Mouse (Mus musculus): ENCODE data around the gene Hoxb13. TPM values are rescaled to one million over a fixed set of nuclear protein-coding genes. Genes with fewer than 3 reads are reported as not detected.

The Hoxb13 gene
- polyA plus RNA-seq, 1 experiment from 2014 or later = 0.09 TPM

GRCm38 (mm10) chr11:96175511-96175910, 18.6 kb upstream of the Hoxb13 start:
- Histone ChIP-seq H3K27ac (no peak overlapping the region), H3K27me3 (peaks cover 99% of the 10 kb centered on the region), H3K9me3 (replicated peaks) (no peaks in the 10 kb centered on the region), H3K4me2 (no peak overlapping the region), H3K4me3 (replicated peaks) (no peak overlapping the region), H3K9ac (no peak overlapping the region), H3K4me1 (peaks cover 9% of the 10 kb centered on the region), H3K36me3 (no peaks in the 10 kb centered on the region)
- WGBS = 1% methylated on average over 17 of the region's 17 CpGs
- ATAC-seq (replicated peaks; ENCODE audit: low FRiP score) = no peak

DNA sequence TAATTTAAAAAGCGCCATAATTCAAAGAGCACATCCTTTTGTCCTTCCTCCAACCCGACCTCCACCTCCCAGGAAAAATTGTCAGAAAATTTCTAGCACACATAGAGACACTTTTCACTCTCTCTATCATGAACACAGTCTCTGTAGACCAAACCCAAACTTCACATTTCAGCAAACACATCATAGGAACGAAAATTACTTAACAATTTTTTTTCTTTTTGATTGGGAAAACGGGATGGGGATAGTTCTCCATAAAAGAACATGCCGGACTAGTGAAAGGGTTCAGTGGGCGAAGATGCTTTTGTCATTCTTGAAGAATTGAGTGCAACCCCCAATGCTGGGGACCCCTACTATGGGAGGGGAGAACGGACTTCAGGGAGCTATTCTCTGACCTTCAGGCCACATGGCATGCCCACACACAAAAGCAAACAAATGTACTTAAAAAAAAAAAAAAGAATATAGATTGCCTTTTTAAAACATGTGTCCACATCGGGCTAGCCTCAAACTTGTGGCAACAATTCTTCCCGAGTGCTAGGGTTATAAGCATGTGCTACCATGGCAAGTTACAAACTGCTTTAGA, 18.1 kb upstream of the Hoxb13 start:
- Histone ChIP-seq H3K36me3 (no peaks in the 10 kb centered on the region), H3K27me3 (peaks cover 99% of the 10 kb centered on the region), H3K9me3 (replicated peaks) (no peaks in the 10 kb centered on the region), H3K27ac (no peak overlapping the region), H3K4me2 (no peak overlapping the region), H3K4me1 (peaks cover 9% of the 10 kb centered on the region), H3K9ac (no peak overlapping the region), H3K4me3 (replicated peaks) (no peak overlapping the region)
- ATAC-seq (replicated peaks; ENCODE audit: low FRiP score) = no peak
- WGBS = under 1% methylated on average over 9 of the region's 9 CpGs

DNA sequence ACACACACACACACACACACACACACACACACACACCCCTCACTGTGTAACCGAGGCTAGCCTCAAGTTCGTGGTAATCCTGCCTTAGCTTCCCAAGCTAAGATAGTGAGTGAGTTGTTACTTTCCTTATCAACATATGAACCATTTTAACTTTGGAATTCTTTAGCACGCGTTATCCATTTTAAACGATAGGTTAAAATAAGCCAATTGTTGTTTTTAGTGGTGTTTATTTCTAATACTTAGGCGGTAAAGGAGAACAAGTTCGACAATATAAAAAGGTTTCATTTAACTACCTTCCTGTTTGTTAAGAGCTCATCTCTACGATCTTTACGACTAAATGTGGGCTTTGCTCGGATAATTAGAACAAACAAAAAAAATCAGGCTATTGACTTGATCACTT, 17.3 kb upstream of the Hoxb13 start:
- Histone ChIP-seq H3K27me3 (peaks cover 99% of the 10 kb centered on the region), H3K27ac (no peak overlapping the region), H3K4me3 (replicated peaks) (no peak overlapping the region), H3K9ac (no peak overlapping the region), H3K9me3 (replicated peaks) (no peaks in the 10 kb centered on the region), H3K4me2 (no peak overlapping the region), H3K36me3 (no peaks in the 10 kb centered on the region), H3K4me1 (peaks cover 9% of the 10 kb centered on the region)
- WGBS = under 1% methylated on average over 10 of the region's 10 CpGs
- ATAC-seq (replicated peaks; ENCODE audit: low FRiP score) = no peak

DNA sequence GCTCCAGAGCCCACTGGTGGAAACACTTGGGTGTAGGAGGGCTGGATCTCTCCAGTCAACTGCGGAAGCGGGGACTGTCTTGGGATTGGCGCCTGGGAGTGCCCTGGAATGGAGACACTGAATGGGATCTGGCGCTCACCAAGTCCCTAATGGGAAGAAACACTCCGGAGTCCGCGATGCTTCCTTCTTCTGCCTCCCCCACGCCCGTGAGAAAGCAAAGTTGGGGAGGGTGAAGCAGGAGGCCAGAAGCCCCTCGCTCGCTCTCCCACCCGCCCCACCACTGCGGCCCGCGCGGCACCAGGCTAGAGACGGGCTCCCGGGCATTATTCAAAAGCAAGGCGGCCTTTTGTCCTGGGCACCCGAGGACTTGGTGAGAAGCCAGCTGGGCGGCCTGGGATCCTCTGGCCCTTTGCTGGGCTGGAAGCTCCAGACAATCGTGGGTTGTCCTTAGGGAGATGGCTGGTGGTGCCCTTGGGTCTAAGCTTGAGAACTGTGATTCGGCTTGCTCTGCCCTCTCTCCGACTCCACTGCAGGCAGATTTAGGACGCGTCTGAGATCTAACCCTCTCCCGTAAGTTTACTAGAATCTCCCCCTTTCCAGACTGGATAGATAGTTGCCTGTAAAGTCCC, 16.5 kb upstream of the Hoxb13 start:
- Histone ChIP-seq H3K4me3 (replicated peaks) (no peak overlapping the region), H3K4me1 (peaks cover 9% of the 10 kb centered on the region), H3K4me2 (no peak overlapping the region), H3K27me3 (peaks cover 99% of the 10 kb centered on the region), H3K9ac (no peak overlapping the region), H3K27ac (no peak overlapping the region), H3K9me3 (replicated peaks) (no peaks in the 10 kb centered on the region), H3K36me3 (no peaks in the 10 kb centered on the region)
- WGBS = 1% methylated on average over 27 of the region's 27 CpGs
- ATAC-seq (replicated peaks; ENCODE audit: low FRiP score) = no peak

DNA sequence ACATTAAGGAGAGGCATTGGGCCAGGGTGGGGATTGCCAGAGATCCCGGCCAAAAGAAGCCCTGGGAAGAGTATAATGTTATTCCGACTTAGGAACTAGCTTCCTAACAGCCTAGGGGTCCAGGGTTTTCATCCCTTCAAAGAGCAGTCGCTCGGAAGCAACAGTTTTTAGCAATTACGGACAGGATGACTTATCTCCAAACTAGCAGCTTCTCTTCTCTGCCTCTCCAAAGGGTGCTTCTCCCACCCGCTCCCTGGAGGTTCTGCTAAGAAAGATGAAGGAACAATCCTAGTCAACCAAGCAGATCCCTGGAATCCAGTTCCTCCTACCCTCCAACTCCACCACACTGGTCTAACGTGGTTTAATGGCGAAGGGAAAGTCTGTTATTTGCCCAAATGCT, 15.8 kb upstream of the Hoxb13 start:
- peaks cover 3% of the 10 kb centered on the region; the same call in 1 of the 2 replicates for H3K4me1 ChIP-seq
- H3K27me3 ChIP-seq = peaks cover 99% of the 10 kb centered on the region
- no peaks in the 10 kb centered on the region for H3K9me3 ChIP-seq (replicated peaks)
- H3K27ac ChIP-seq = no peak overlapping the region
- no peaks in the 10 kb centered on the region for H3K36me3 ChIP-seq
- H3K4me3 ChIP-seq (replicated peaks) = no peak overlapping the region
- WGBS = 2% methylated on average over 8 of the region's 8 CpGs
- H3K9ac ChIP-seq = no peak overlapping the region
- H3K4me2 ChIP-seq = no peak overlapping the region
- no peak for ATAC-seq (replicated peaks; ENCODE audit: low FRiP score)

DNA sequence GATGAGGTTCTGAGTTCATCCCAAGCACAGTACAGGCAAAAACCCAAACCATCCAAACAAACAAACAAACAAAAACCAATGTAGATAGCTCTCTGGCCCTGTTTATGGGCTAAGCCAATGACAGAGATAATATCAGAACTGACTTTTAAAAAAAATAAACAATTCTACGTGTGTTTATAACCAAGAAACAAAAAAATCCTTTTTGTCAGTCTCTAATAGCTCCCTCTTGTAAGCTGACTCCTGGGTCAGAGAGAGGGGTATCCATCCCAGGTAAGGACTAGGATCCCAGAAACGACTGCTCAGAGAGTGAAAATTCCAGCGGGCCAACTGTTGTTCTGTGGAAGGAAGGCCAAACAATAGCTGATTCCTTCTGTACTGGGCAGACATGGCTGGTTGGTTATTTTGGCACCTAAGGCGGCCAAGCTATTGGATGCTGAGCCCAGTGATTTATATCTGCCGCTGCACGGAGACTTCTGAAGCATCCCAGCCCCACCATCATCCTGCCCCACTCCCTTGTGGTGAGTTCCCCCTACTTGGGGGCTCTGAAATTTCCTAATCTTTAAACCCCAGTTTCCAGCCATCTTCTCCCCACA, 15.1 kb upstream of the Hoxb13 start:
- H3K4me3 ChIP-seq (replicated peaks) = no peak overlapping the region
- no peaks in the 10 kb centered on the region for H3K36me3 ChIP-seq
- H3K27me3 ChIP-seq = peaks cover 99% of the 10 kb centered on the region
- ATAC-seq (replicated peaks; ENCODE audit: low FRiP score) = no peak
- H3K4me2 ChIP-seq = no peak overlapping the region
- WGBS = 0% methylated on average over 6 of the region's 6 CpGs
- no peak overlapping the region for H3K9ac ChIP-seq
- 0 out of 2 replicates have a peak, but pooled peaks cover 3% of the 10 kb centered on the region for H3K4me1 ChIP-seq
- no peaks in the 10 kb centered on the region for H3K9me3 ChIP-seq (replicated peaks)
- H3K27ac ChIP-seq = no peak overlapping the region

DNA sequence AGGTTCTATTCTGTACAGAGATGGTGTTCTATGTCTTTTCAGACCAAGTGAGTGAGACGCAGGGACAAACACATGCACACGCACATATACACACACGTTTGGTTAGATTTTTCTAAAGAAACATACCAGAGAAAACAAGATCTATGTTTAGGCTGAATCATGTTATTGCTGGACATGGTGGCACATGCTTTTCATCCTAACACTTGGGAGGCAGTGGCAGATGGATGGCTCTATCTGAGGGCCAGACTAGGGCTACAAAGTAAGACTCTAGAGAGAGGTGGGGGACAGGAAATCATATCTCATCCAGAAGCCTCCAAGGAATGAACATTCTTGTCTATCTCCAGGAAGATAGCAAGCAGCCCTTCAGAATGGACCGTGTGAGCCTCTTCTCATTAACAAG, 13.1 kb upstream of the Hoxb13 start:
- no peak overlapping the region for H3K27ac ChIP-seq
- H3K4me3 ChIP-seq (replicated peaks) = no peak overlapping the region
- WGBS = 21% methylated on average over 4 of the region's 4 CpGs
- no peak for ATAC-seq (replicated peaks; ENCODE audit: low FRiP score)
- peaks cover 99% of the 10 kb centered on the region for H3K27me3 ChIP-seq
- H3K4me1 ChIP-seq = 0 out of 2 replicates have a peak, but pooled peaks cover 3% of the 10 kb centered on the region
- no peaks in the 10 kb centered on the region for H3K36me3 ChIP-seq
- H3K4me2 ChIP-seq = no peak overlapping the region
- no peaks in the 10 kb centered on the region for H3K9me3 ChIP-seq (replicated peaks)
- H3K9ac ChIP-seq = no peak overlapping the region

DNA sequence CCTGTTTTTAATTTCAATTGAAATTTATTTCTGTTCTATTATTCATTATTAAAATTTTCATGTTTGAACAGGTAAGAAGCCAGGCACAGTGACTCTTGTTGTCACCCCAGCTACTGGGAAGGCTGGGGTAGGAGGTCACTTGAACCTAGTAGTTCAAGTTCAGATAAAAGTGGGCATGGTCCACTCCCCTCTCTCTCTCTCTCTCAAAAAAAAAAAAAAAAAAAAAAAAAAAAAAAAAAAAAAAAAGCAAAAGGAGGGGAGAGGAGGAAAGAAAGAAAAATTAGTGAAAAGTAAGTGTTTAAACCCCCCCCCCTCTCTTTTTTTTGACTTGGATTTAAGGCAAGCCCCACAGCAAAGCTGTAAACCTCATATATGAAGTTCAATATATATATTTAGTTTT, 9.9 kb upstream of the Hoxb13 start:
- H3K27me3 ChIP-seq = peaks cover 99% of the 10 kb centered on the region
- H3K36me3 ChIP-seq = no peaks in the 10 kb centered on the region
- no peak overlapping the region for H3K4me2 ChIP-seq
- H3K4me1 ChIP-seq = no peaks in the 10 kb centered on the region
- no peak overlapping the region for H3K4me3 ChIP-seq (replicated peaks)
- no peaks in the 10 kb centered on the region for H3K9me3 ChIP-seq (replicated peaks)
- ATAC-seq (replicated peaks; ENCODE audit: low FRiP score) = no peak
- no peak overlapping the region for H3K27ac ChIP-seq
- no peak overlapping the region for H3K9ac ChIP-seq

GRCm38 (mm10) chr11:96187321-96187720, 6.8 kb upstream of the Hoxb13 start:
- H3K27me3 ChIP-seq = peaks cover 99% of the 10 kb centered on the region
- H3K4me3 ChIP-seq (replicated peaks) = no peak overlapping the region
- ATAC-seq (replicated peaks; ENCODE audit: low FRiP score) = no peak
- H3K9me3 ChIP-seq (replicated peaks) = no peaks in the 10 kb centered on the region
- no peak overlapping the region for H3K4me2 ChIP-seq
- peaks cover 6% of the 10 kb centered on the region; the same call in 1 of the 2 replicates for H3K4me1 ChIP-seq
- H3K9ac ChIP-seq = no peak overlapping the region
- H3K27ac ChIP-seq = no peak overlapping the region
- H3K36me3 ChIP-seq = no peaks in the 10 kb centered on the region
- 5% methylated on average over 4 of the region's 4 CpGs for WGBS

DNA sequence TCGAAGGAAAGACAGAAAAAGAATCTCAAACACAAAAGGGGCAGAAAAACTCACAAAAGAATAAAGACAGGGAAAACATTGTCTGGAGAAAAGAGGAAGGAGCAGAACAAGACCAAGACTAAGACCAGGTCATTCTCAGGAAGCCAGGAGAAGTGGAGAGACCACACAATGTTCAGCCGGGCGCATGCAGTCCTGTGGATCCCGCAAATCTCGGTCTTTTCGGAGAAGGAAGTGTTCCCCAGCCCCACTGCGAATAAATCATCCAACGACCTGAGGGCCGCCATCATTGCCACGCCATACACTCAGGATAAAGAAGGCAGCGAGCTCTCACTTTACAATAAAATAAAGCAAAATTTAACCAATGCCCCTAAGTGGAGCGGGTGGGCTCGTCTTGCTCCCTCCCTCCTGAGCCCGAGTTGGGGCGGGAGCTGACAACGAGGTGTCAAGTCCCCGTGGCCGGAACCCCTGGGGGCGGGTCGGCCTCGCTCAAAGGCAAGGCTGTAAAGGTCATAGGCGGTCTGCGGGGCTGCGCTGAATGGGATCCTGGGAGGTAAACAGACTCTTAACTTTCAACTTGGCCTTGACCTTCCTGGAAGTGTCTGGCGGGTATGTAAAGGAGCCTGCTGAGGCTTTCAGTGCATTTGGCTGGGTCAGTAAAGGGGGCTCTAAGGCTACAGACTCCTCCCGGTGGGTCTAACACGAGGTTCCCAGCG, 4.2 kb upstream of the Hoxb13 start:
- no peaks in the 10 kb centered on the region for H3K9me3 ChIP-seq (replicated peaks)
- H3K4me1 ChIP-seq = peaks cover 21% of the 10 kb centered on the region
- peaks cover 99% of the 10 kb centered on the region for H3K27me3 ChIP-seq
- no peak overlapping the region for H3K4me3 ChIP-seq (replicated peaks)
- no peaks in the 10 kb centered on the region for H3K36me3 ChIP-seq
- ATAC-seq (replicated peaks; ENCODE audit: low FRiP score) = no peak
- WGBS = under 1% methylated on average over 28 of the region's 28 CpGs
- H3K9ac ChIP-seq = no peak overlapping the region
- H3K4me2 ChIP-seq = no peak overlapping the region
- no peak overlapping the region for H3K27ac ChIP-seq

- Histone ChIP-seq H3K4me2 (no peak overlapping the region), H3K9me3 (replicated peaks) (no peaks in the 10 kb centered on the region), H3K36me3 (no peaks in the 10 kb centered on the region), H3K4me3 (replicated peaks) (no peak overlapping the region), H3K9ac (no peak overlapping the region), H3K27me3 (peaks cover 99% of the 10 kb centered on the region), H3K27ac (no peak overlapping the region), H3K4me1 (peaks cover 21% of the 10 kb centered on the region)
- no peak for ATAC-seq (replicated peaks; ENCODE audit: low FRiP score)
- 5% methylated on average over 5 of the region's 5 CpGs for WGBS
Observed at GRCm38 (mm10) chr11:96191132-96191531, 3.0 kb upstream of the Hoxb13 start.

- peak overlapping the region; percentile 39 for H3K4me2 ChIP-seq
- WGBS = 0% methylated on average over 10 of the region's 10 CpGs
- H3K4me1 ChIP-seq = peaks cover 21% of the 10 kb centered on the region
- H3K27ac ChIP-seq = no peak overlapping the region
- H3K27me3 ChIP-seq = peaks cover 99% of the 10 kb centered on the region
- H3K9me3 ChIP-seq (replicated peaks) = no peaks in the 10 kb centered on the region
- no peak overlapping the region for H3K9ac ChIP-seq
- peak overlapping the region; percentile 11 for H3K4me3 ChIP-seq (replicated peaks)
- no peak for ATAC-seq (replicated peaks; ENCODE audit: low FRiP score)
- no peaks in the 10 kb centered on the region for H3K36me3 ChIP-seq
Observed at GRCm38 (mm10) chr11:96194401-96194710, 240 bp downstream of the Hoxb13 start.
